Mouse (Mus musculus): ENCODE results near the gene Kcne4. TPM values are rescaled to one million over a fixed set of nuclear protein-coding genes. Genes with fewer than 3 reads are reported as not detected.

Kcne4 gene
- polyA plus RNA-seq, 1 experiment from 2014 or later: 0.36 TPM

DNA sequence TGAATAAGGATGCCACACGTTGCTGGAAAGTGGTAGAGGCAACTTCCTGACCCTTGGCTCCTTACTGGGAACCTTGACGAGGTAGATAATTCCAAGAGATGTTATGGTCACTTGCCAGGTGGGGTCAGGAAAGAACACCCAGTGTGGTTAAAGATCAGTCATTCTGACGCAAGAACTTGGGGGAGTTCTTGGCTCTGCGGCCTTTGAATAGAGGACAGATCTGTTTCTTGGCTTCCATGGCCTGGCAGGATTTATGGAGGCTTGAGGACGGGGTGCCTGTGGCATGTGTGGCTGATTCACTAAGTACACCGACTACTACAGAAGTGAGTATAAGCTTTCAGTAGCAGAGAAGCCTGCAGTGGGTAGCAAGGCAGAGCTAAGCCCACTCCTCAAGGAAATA is 47.8 kb downstream of the Kcne4 start:
- no peaks in the 10 kb centered on the region for H3K4me1 ChIP-seq
- no peaks in the 10 kb centered on the region for H3K27me3 ChIP-seq (replicated peaks; ENCODE audit: low read depth, poor library complexity, severe bottlenecking)
- no peaks in the 10 kb centered on the region for H3K36me3 ChIP-seq (replicated peaks)
- DNase-seq (ENCODE audit: low spot score): no peak
- no peaks in the 10 kb centered on the region for H3K9me3 ChIP-seq
- WGBS: 78% methylated on average over 6 of the region's 6 CpGs
- H3K27ac ChIP-seq (replicated peaks): no peak overlapping the region
- H3K4me3 ChIP-seq: no peak overlapping the region

DNA sequence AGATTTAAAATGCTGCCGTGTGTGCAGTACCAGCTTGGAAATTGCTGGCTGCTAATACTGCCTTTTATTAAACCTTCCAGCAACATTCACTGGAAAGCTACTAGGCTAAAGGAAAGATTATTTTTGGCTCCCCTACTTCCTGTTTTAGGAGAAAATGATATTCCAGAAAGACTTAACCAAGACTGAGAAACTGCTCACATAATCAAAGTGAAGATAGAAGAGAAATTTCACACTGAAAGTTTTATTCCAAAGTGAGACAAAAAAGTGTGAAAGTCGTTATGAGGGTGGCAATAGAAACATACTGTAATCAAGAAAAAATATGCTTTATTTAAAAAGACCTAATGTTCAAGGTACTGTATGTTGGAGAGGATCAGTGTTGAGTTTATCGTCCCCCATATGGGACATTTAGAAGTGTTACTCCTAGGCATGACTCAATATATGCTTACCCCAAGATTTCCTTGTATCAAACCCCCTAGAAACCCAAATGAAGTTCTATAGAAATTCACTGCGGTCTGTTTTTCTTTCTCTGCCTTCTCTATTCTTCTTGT is 48.3 kb downstream of the Kcne4 start:
- no peaks in the 10 kb centered on the region for H3K27me3 ChIP-seq (replicated peaks; ENCODE audit: low read depth, poor library complexity, severe bottlenecking)
- no peak overlapping the region for H3K4me3 ChIP-seq
- no peaks in the 10 kb centered on the region for H3K9me3 ChIP-seq
- no peak for DNase-seq (ENCODE audit: low spot score)
- 89% methylated on average over 4 of the region's 4 CpGs for WGBS
- H3K4me1 ChIP-seq: no peaks in the 10 kb centered on the region
- no peak overlapping the region for H3K27ac ChIP-seq (replicated peaks)
- no peaks in the 10 kb centered on the region for H3K36me3 ChIP-seq (replicated peaks)

DNA sequence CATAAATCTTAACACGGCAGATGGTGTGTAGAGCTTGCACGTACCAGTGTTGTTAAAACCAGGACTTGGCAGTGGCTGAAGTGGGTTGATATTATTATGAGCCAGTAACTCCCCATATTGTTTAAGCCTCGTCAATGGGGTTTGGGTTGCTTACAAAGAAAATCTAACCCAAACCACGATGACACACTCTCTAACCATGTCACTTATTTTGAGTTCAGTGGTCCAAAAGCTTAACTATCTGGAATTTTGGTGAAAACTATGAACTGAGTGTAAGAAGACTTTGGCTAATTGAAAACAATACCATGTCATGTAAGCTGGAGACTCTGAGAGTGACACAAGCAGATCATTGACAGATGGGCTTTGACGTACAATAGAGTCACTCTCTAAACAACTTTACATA is 49.4 kb downstream of the Kcne4 start:
- no peaks in the 10 kb centered on the region for H3K27me3 ChIP-seq (replicated peaks; ENCODE audit: low read depth, poor library complexity, severe bottlenecking)
- no peaks in the 10 kb centered on the region for H3K36me3 ChIP-seq (replicated peaks)
- WGBS: 91% methylated on average over 5 of the region's 5 CpGs
- H3K4me1 ChIP-seq: no peaks in the 10 kb centered on the region
- no peaks in the 10 kb centered on the region for H3K9me3 ChIP-seq
- H3K4me3 ChIP-seq: no peak overlapping the region
- H3K27ac ChIP-seq (replicated peaks): no peak overlapping the region
- no peak for DNase-seq (ENCODE audit: low spot score)

DNA sequence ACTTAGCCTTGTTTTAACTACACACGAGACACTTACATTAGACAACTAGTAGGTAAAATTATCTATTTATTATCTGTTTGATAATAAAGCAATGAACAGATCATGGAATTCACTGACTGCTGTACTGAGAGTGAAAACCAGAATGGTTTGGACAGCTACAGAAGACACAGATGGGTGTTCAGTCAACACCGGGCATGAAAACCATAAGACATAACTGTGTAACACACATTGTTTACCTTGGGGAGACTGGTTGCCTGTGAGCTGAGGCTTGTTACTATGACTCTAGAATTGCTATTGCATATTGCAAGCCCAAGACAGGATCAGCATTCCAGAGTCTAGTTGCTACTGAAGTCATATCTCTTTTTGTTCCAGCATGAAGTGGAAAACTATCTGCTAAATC is 49.9 kb downstream of the Kcne4 start:
- Histone ChIP-seq H3K36me3 (replicated peaks) (no peaks in the 10 kb centered on the region), H3K4me1 (no peaks in the 10 kb centered on the region), H3K27ac (replicated peaks) (no peak overlapping the region), H3K9me3 (no peaks in the 10 kb centered on the region), H3K4me3 (no peak overlapping the region), H3K27me3 (replicated peaks; ENCODE audit: low read depth, poor library complexity, severe bottlenecking) (no peaks in the 10 kb centered on the region)
- no peak for DNase-seq (ENCODE audit: low spot score)
- 95% methylated on average over 2 of the region's 2 CpGs for WGBS

Other genes starting within 250 kb of the Kcne4 start
- 83.9 and 84.3 TPM in 2 replicates for gene Acsl3, start 158.9 kb upstream of the Kcne4 start, polyA plus RNA-seq (2016; fragmentation: Nextera tagmentation; extraction: Ambion mirVana)
- gene Utp14b, start 158.7 kb upstream of the Kcne4 start, polyA plus RNA-seq (2016; fragmentation: Nextera tagmentation; extraction: Ambion mirVana): 4.5 and 4.8 TPM in 2 replicates

Data from embryonic facial prominence, embryonic 10.5 days (tissue).